Mouse (Mus musculus) CH12.LX (cell line): ENCODE data around the gene Rilpl1.

ENCODE experiments used
- CHD2 ChIP-seq: IDR thresholded peaks from 2 replicates; pipeline ENCODE4 v1.6.1; 2011; ENCODE audit warnings: low read length, improper control_type of control experiment
- EP300 ChIP-seq: IDR thresholded peaks from 2 replicates; pipeline ENCODE4 v1.6.1; 2011; ENCODE audit warnings: low read length, improper control_type of control experiment
- IRF4 ChIP-seq: IDR thresholded peaks from 2 replicates; pipeline ENCODE4 v1.6.1; 2014; ENCODE audit warnings: low read depth, mild to moderate bottlenecking, inconsistent platforms, low read length, improper control_type of control experiment
- MAFK ChIP-seq: IDR thresholded peaks from 2 replicates; pipeline ENCODE4 v1.6.1; 2011; ENCODE audit warnings: low read length, improper control_type of control experiment; ENCODE audit not compliant: insufficient replicate concordance
- MEF2A ChIP-seq: IDR thresholded peaks from 2 replicates; pipeline ENCODE4 v1.6.1; 2014; ENCODE audit warnings: low read depth, mild to moderate bottlenecking, inconsistent platforms, low read length, improper control_type of control experiment, borderline replicate concordance
- ZC3H11A ChIP-seq: IDR thresholded peaks from 2 replicates; pipeline ENCODE4 v1.6.1; 2012; ENCODE audit warnings: low read depth, mild to moderate bottlenecking, inconsistent platforms, low read length, improper control_type of control experiment

GRCm38 (mm10) chr5:124482966-124483654, 48.1 kb downstream of the Rilpl1 start, which contains the start of gene Snrnp35:
- peak; percentile 85 for TF ChIP-seq CHD2
- no peak for TF ChIP-seq EP300
- peak; percentile 100 for TF ChIP-seq ZC3H11A
- no peak; the same call in 1 of the 2 replicates for TF ChIP-seq MAFK
- TF ChIP-seq IRF4, result peak; percentile 45
- TF ChIP-seq MEF2A, result no peak; the same call in none of the 2 replicates
